Mouse (Mus musculus) v-Abl transformed pro-B cells (cell line): ENCODE measurements at regions not wholly inside any gene's neighbourhood (a gene's known extent, or its start where the extent isn't known, plus 50 kb on each side); places are given as distances from the start of the nearest gene placed in this dataset.
"Not testable (repeated sequence)": the region's sequence is repeated elsewhere in the genome, so short reads cannot be mapped to it uniquely, and the experiment has no call there.

Experiments
- in situ Hi-C, 2 experiments: fragments of 400-800 bp; cut with MboI; formaldehyde crosslinking; loops; one replicate each; pipeline ENCODE4 v1.15.1; 2025; ENCODE audit not compliant: unreplicated experiment in 2 of 2

DNA sequence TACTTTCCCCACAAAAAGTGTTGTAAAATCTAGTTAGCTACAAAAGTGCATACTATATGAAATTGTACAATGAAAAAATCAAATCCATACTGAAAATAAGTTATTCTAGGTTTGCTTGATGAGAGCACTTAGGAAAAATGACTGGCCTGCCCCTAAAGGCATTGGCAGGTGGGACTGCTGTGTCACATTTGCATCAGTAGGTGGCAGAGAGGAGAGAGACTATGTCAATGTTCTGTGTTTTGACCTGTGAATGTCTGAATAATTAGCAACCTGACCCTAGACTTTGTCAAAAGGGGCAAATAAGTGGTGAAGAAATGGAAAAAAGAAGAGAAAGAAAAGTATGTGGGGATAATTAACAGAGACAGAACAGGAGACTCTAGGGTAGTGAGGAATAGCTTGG, 997.0 kb upstream of the Tacstd2 start:
- in situ Hi-C loops = no loop called here

- in situ Hi-C loops = loop anchor here (5.0 to 25.0 kb wide), 11 partner anchors 67 to 1233 kb away; no protein-coding TSS in a partner anchor
Measured at GRCm38 (mm10) chr6:68503937-68504336, 968.3 kb upstream of the Tacstd2 start.

DNA sequence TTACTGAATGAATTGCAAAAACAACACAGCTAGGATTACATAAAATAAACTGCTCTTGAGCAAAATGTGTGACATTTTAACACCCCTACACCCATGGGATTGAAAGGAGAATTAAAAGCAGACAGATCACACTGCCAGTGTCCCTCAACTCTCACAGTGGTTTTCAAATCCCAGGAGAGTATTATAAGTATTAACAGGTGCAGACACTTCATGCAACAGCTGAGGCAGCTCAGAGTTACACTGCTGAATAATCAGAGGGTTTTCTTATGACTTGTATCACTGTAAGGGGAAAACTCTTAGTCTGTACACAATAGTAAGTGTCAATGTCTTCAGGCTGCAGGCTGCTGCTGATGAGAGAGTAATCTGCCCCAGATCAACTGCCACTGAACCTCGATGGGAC, 945.5 kb upstream of the Tacstd2 start:
- in situ Hi-C loops = loop anchor here in 1 of 2 experiments (5.0 kb wide), 1 partner anchor 34 kb away; no protein-coding TSS in a partner anchor

GRCm38 (mm10) chr6:68474872-68475271, 939.3 kb upstream of the Tacstd2 start:
- in situ Hi-C loops = no loop called here

DNA sequence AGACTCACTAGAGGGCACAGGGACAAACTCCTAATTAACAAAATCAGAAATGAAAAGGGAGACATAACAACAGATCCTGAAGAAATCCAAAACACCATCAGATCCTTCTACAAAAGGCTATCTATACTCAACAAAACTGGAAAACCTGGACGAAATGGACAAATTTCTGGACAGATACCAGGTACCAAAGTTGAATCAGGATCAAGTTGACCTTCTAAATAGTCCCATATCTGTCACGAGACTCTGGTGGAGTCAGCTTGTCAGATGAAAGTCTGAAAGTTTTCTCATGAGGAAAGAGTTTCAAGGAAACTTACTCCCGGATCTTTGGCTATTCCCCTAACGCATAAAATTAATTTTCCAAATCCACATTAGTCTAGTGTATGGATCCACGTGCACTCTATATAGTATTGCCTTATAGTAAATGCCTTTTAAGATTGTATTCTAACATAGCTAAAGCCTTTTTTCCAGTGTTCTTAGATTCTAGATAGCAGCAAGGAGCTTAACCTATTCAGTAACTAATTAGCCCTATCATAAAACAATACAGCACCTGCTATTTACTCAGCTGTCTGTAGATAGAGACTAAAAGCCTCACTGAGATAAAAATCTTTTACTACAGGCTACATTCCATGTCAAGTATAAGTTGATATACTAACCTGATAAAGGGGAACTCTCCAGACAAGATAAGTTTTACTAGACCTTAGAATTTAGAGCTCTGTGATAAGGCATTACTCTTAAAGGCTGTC, 917.6 kb upstream of the Tacstd2 start:
- in situ Hi-C loops = not testable (repeated sequence)

DNA sequence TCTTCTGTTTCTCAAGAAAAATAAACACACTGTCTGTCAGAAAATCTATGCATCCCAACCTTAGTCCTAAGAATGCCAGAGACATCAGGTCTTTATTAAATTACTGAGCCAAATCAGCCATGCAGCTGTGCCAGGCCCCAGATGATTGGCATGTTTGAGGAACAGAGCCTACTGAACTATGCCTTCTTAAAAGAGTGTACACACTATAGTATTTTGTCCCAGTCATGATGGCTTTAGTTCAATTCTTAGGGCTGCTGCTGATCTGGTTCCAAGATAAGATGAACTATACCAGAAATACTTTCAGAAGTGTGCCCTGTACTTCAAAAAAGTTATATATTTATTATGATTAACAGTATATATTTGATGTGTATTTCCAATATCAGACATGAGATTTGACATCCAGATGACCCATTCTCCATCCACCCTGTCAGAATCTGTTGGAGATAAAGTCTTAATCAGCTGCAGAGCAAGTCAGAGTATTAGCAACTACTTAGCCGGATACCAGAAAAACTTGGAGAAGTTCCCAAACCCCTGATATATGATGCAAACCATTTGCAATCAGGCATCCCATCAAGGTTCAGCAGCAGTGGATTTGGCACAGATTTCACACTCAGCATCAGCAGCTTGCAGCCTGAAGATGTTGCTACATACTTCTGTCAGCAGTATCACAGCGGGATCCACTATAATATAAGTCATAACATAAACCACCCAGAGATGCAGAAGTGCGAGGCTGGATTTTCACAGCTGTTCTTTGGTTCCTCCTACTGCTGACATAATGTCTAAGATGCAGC, 913.6 kb upstream of the Tacstd2 start:
- in situ Hi-C loops = loop anchor here in 1 of 2 experiments (5.0 to 10.0 kb wide), 4 partner anchors 33 to 436 kb away; no protein-coding TSS in a partner anchor

GRCm38 (mm10) chr6:68445782-68446181, 910.2 kb upstream of the Tacstd2 start:
- in situ Hi-C loops = loop anchor here in 1 of 2 experiments (5.0 to 10.0 kb wide), 4 partner anchors 37 to 439 kb away; no protein-coding TSS in a partner anchor

- in situ Hi-C loops = loop anchor here in 1 of 2 experiments (5.0 kb wide), 2 partner anchors 65 to 185 kb away; no protein-coding TSS in a partner anchor
Measured at GRCm38 (mm10) chr6:68437184-68437583, 901.6 kb upstream of the Tacstd2 start.
